Mouse (Mus musculus) CD4-positive helper T cell, adult 2 months (primary cell): ENCODE data around the gene Dock6.
"Not testable (repeated sequence)": the region's sequence is repeated elsewhere in the genome, so short reads cannot be mapped to it uniquely, and the experiment has no call there.

ENCODE experiments used
- DNase-seq: peaks from one replicate; pipeline ENCODE4 v3.0.0-alpha.2; 2012; ENCODE audit warnings: low read depth, missing footprints, low spot score

The Dock6 gene

GRCm38 (mm10) chr9:21852128-21853091 lies at the start of gene Dock6:
Gene Dock6 (minus strand): TSS chr9:21852635.
- peak; percentile 85 for DNase-seq

- peak; percentile 78 for DNase-seq
These were observed 48.9 kb upstream of the Dock6 start for GRCm38 (mm10) chr9:21901223-21901820.

GRCm38 (mm10) chr9:21889229-21889628 lies 36.8 kb upstream of the Dock6 start:
- peak; percentile 10 for DNase-seq

- no peak for DNase-seq
These were observed 24.2 kb upstream of the Dock6 start for GRCm38 (mm10) chr9:21876601-21877000.

- DNase-seq: no peak
These were observed 19.8 kb upstream of the Dock6 start for GRCm38 (mm10) chr9:21872204-21872603.

- DNase-seq: peak; percentile 55
These were observed 18.6 kb upstream of the Dock6 start for GRCm38 (mm10) chr9:21870879-21871524.

- DNase-seq: not testable (repeated sequence)
These were observed 16.9 kb upstream of the Dock6 start for GRCm38 (mm10) chr9:21869290-21869689.

- DNase-seq: no peak
These were observed 15.3 kb upstream of the Dock6 start for GRCm38 (mm10) chr9:21867726-21868125.

- no peak for DNase-seq
These were observed 14.2 kb upstream of the Dock6 start for GRCm38 (mm10) chr9:21866641-21867040.

GRCm38 (mm10) chr9:21865673-21866398 lies 13.4 kb upstream of the Dock6 start:
- DNase-seq: no peak

GRCm38 (mm10) chr9:21862181-21862580 lies 9.7 kb upstream of the Dock6 start:
- no peak for DNase-seq

GRCm38 (mm10) chr9:21860349-21860748 lies 7.9 kb upstream of the Dock6 start:
- DNase-seq: not testable (repeated sequence)

GRCm38 (mm10) chr9:21859606-21860005 lies 7.2 kb upstream of the Dock6 start:
- DNase-seq: no peak

- DNase-seq: no peak
These were observed 5.6 kb upstream of the Dock6 start for GRCm38 (mm10) chr9:21858084-21858483.

- no peak for DNase-seq
These were observed 5.1 kb upstream of the Dock6 start for GRCm38 (mm10) chr9:21857501-21857900.

- no peak for DNase-seq
These were observed 2.5 kb upstream of the Dock6 start for GRCm38 (mm10) chr9:21854894-21855293.

- peak; percentile 57 for DNase-seq
These were observed 1.5 kb upstream of the Dock6 start for GRCm38 (mm10) chr9:21853961-21854360.

- no peak for DNase-seq
These were observed 1.4 kb downstream of the Dock6 start for GRCm38 (mm10) chr9:21851084-21851483.

- DNase-seq: no peak
These were observed 2.5 kb downstream of the Dock6 start for GRCm38 (mm10) chr9:21849691-21850677.

- no peak for DNase-seq
These were observed 4.5 kb downstream of the Dock6 start for GRCm38 (mm10) chr9:21847926-21848325.
